Mouse (Mus musculus): ENCODE measurements at regions not wholly inside any gene's neighbourhood (a gene's known extent, or its start where the extent isn't known, plus 50 kb on each side); places are given as distances from the start of the nearest gene placed in this dataset.

GRCm38 (mm10) chr13:34504879-34505278, 148.4 kb downstream of the Pxdc1 start:
- TF ChIP-seq CTCF (IDR thresholded peaks at IDR 0.05), result no peak
- TF ChIP-seq EP300 (IDR thresholded peaks at IDR 0.05; ENCODE audit: insufficient read depth, low read depth, low read length), result no peak
- TF ChIP-seq POLR2A (IDR thresholded peaks at IDR 0.05; ENCODE audit: insufficient read depth, low read depth, low read length), result no peak

All from heart, adult 2 months (tissue).